Comparison of ENCODE assay signal across 8 mouse cellular contexts in genomic region chr8:122775285-122776155, GRCm38 (mm10). TPM values are rescaled to one million over a fixed set of nuclear protein-coding genes. Genes with fewer than 3 reads are reported as not detected.
DNase-seq lines count a peak whose midpoint lies in the region; ATAC-seq and TF ChIP-seq lines count a peak whose summit lies in the region.

TSS of gene Acsf3 (plus strand) at chr8:122775486.

- no peaks in the 10 kb centered on the region for H3K9me3 ChIP-seq in hindbrain, embryonic 16.5 days (ENCODE audit: control insufficient read depth, low read length)

- H3K27ac ChIP-seq in gastrocnemius, adult 2 months: peak within 1 kb of the TSS; percentile 88
- H3K27ac ChIP-seq in hindbrain, embryonic 16.5 days (ENCODE audit: low read depth, low read length): peak within 1 kb of the TSS; percentile 69
- peak within 1 kb of the TSS; percentile 82 for H3K27ac ChIP-seq in left cerebral cortex, adult 2 months

- peak; percentile 52 for DNase-seq in adipocyte (ENCODE audit: low spot score)
- peak; percentile 66 for DNase-seq in gastrocnemius, adult 2 months
- peak; percentile 61 to 75 for DNase-seq in left cerebral cortex, adult 2 months (ENCODE audit: extremely low spot score in 1 of 2, low spot score in 2 of 2)
- peak; percentile 52 for DNase-seq in right cerebral cortex, postnatal 25 days

- intact Hi-C loops in gastrocnemius, adult 2 months (cut with DNase I): loop anchor here (2.0 kb wide), 1 partner anchor 97 kb away; no protein-coding TSS in a partner anchor
- intact Hi-C loops in left cerebral cortex, adult 2 months (cut with DNase I): loop anchor here (2.0 kb wide), 1 partner anchor 97 kb away; no protein-coding TSS in a partner anchor

- H3K4me3 ChIP-seq in gastrocnemius, adult 2 months: peak within 1 kb of the TSS; percentile 74
- peak within 1 kb of the TSS; percentile 84 for H3K4me3 ChIP-seq in hindbrain, embryonic 16.5 days (ENCODE audit: low read length)
- peak within 1 kb of the TSS; percentile 90 for H3K4me3 ChIP-seq in left cerebral cortex, adult 2 months

- peak; percentile 46 for ATAC-seq in common myeloid progenitor, adult 5-6 weeks (replicated peaks; ENCODE audit: low read depth, poor library complexity, severe bottlenecking)
- ATAC-seq in hindbrain, embryonic 16.5 days: peak; percentile 80
- ATAC-seq in megakaryocyte, adult 5-6 weeks (ENCODE audit: poor library complexity, severe bottlenecking): peak; percentile 77
- ATAC-seq in megakaryocyte-erythroid progenitor cell, adult 5-6 weeks (replicated peaks; ENCODE audit: low FRiP score, low TSS enrichment, poor library complexity, severe bottlenecking): no peak

- no peaks in the 10 kb centered on the region for H3K27me3 ChIP-seq in hindbrain, embryonic 16.5 days (replicated peaks; ENCODE audit: control insufficient read depth, insufficient read depth, low read length)

- H3K4me2 ChIP-seq in hindbrain, embryonic 16.5 days (ENCODE audit: low read length): peak within 1 kb of the TSS; percentile 97

- WGBS in hindbrain, embryonic 16.5 days: 2% methylated on average over 50 of the region's 50 CpGs

- 0 out of 2 replicates have a peak, but pooled peaks cover 2% of the 10 kb centered on the region for H3K36me3 ChIP-seq in hindbrain, embryonic 16.5 days (ENCODE audit: control insufficient read depth, insufficient read depth, low read length)

- TF ChIP-seq CTCF in gastrocnemius, adult 2 months (IDR thresholded peaks at IDR 0.05): 0 out of 2 replicates have a peak, but pooled peaks have one; percentile 1
- no peak for TF ChIP-seq CTCF in left cerebral cortex, adult 2 months (IDR thresholded peaks at IDR 0.05)

- H3K4me1 ChIP-seq in hindbrain, embryonic 16.5 days (ENCODE audit: control insufficient read depth, insufficient read depth, low read depth, low read length): peaks cover 8% of the 10 kb centered on the region

- peak within 1 kb of the TSS; percentile 95 for H3K9ac ChIP-seq in hindbrain, embryonic 16.5 days (ENCODE audit: low read depth, low read length)

RNA-seq across cellular contexts. Expression of gene Acsf3, which starts in this region (rescaled TPM):
- total RNA-seq in common myeloid progenitor, adult 5-6 weeks (2017): 7.3 and 7.9 TPM in 2 replicates
- 10 to 100 TPM; 11.1 to 16.4 TPM for total RNA-seq in gastrocnemius, adult 2 months (2021)
- 17.8 and 19.3 TPM in 2 replicates for polyA plus RNA-seq in hindbrain, embryonic 16.5 days (2015; fragmentation: Nextera tagmentation; extraction: Ambion mirVana)
- 10 to 100 TPM; 22.8 to 23.3 TPM for total RNA-seq in left cerebral cortex, adult 2 months (2021)
- 4.3 and 5.0 TPM in 2 replicates for total RNA-seq in megakaryocyte, adult 5-6 weeks (2015)
- 3.9 and 5.9 TPM in 2 replicates for total RNA-seq in megakaryocyte, adult 5-6 weeks (2017)
- 9.8 and 14.7 TPM in 2 replicates for total RNA-seq in megakaryocyte-erythroid progenitor cell, adult 5-6 weeks (2014; fragmentation: Nextera tagmentation)
- 5.8 and 9.5 TPM in 2 replicates for total RNA-seq in megakaryocyte-erythroid progenitor cell, adult 5-6 weeks (2017)
